Mouse (Mus musculus) A20 (cell line): ENCODE results near the gene Fbxo41.

Source experiments
- DNase-seq: peaks from one replicate; pipeline ENCODE4 v3.0.0-alpha.2; 2011; ENCODE audit warnings: low read depth, low spot score

Fbxo41 gene

GRCm38 (mm10) chr6:85502911-85503250 lies at the start of gene Fbxo41:
TSS of gene Fbxo41 (minus strand) at chr6:85502994.
- DNase-seq = no peak

GRCm38 (mm10) chr6:85547642-85548041 lies 44.8 kb upstream of the Fbxo41 start:
- no peak for DNase-seq

GRCm38 (mm10) chr6:85544251-85544881 lies 41.6 kb upstream of the Fbxo41 start:
- DNase-seq = no peak

- no peak for DNase-seq
These were observed 40.8 kb upstream of the Fbxo41 start for GRCm38 (mm10) chr6:85543351-85544175.

GRCm38 (mm10) chr6:85522825-85523224 lies 20.0 kb upstream of the Fbxo41 start:
- no peak for DNase-seq

GRCm38 (mm10) chr6:85522026-85522425 lies 19.2 kb upstream of the Fbxo41 start:
- no peak for DNase-seq

GRCm38 (mm10) chr6:85518091-85518693 lies 15.4 kb upstream of the Fbxo41 start:
- no peak for DNase-seq

GRCm38 (mm10) chr6:85515941-85516340 lies 13.1 kb upstream of the Fbxo41 start:
- DNase-seq = no peak

GRCm38 (mm10) chr6:85513531-85513910 lies 10.7 kb upstream of the Fbxo41 start, which contains the start of gene Egr4:
TSS of gene Egr4 (minus strand) at chr6:85513589.
- no peak for DNase-seq

GRCm38 (mm10) chr6:85512577-85513530 lies 10.1 kb upstream of the Fbxo41 start:
- no peak for DNase-seq

- DNase-seq = no peak
These were observed 9.3 kb upstream of the Fbxo41 start for GRCm38 (mm10) chr6:85512056-85512440.

GRCm38 (mm10) chr6:85511286-85512055 lies 8.7 kb upstream of the Fbxo41 start:
- DNase-seq = no peak

GRCm38 (mm10) chr6:85510476-85510875 lies 7.7 kb upstream of the Fbxo41 start:
- no peak for DNase-seq

GRCm38 (mm10) chr6:85508602-85509001 lies 5.8 kb upstream of the Fbxo41 start:
- no peak for DNase-seq

- DNase-seq = no peak
These were observed 2.1 kb upstream of the Fbxo41 start for GRCm38 (mm10) chr6:85504908-85505307.

- DNase-seq = no peak
These were observed 487 bp downstream of the Fbxo41 start for GRCm38 (mm10) chr6:85502103-85502910.

GRCm38 (mm10) chr6:85501571-85502102 lies 1.2 kb downstream of the Fbxo41 start:
- DNase-seq = no peak

- no peak for DNase-seq
These were observed 2.4 kb downstream of the Fbxo41 start for GRCm38 (mm10) chr6:85500416-85500815.

GRCm38 (mm10) chr6:85498147-85498546 lies 4.6 kb downstream of the Fbxo41 start:
- peak; percentile 22 for DNase-seq

GRCm38 (mm10) chr6:85496976-85497375 lies 5.8 kb downstream of the Fbxo41 start:
- no peak for DNase-seq
